Mouse (Mus musculus): ENCODE data around the gene Calml3.
A peak's percentile ranks its signal among the peaks of the same experiment; 100 is the strongest.

Gene Calml3

GRCm38 (mm10) chr13:3782499-3782898 is 21.6 kb downstream of the Calml3 start:
- no peak for DNase-seq (ENCODE audit: low spot score in 2 of 2)

GRCm38 (mm10) chr13:3779575-3780226 is 24.4 kb downstream of the Calml3 start:
- DNase-seq (ENCODE audit: low spot score in 2 of 2) = no peak

GRCm38 (mm10) chr13:3778591-3779364 is 25.3 kb downstream of the Calml3 start:
- no peak for DNase-seq (ENCODE audit: low spot score in 2 of 2)

GRCm38 (mm10) chr13:3777216-3777912 is 26.8 kb downstream of the Calml3 start:
- no peak for DNase-seq (ENCODE audit: low spot score in 2 of 2)

- DNase-seq (ENCODE audit: low spot score in 2 of 2) = no peak
Measured at GRCm38 (mm10) chr13:3776446-3776845, 27.7 kb downstream of the Calml3 start.

GRCm38 (mm10) chr13:3774991-3775390 is 29.1 kb downstream of the Calml3 start:
- DNase-seq (ENCODE audit: low spot score in 2 of 2) = no peak

- no peak for DNase-seq (ENCODE audit: low spot score in 2 of 2)
Measured at GRCm38 (mm10) chr13:3774280-3774679, 29.8 kb downstream of the Calml3 start.

- no peak for DNase-seq (ENCODE audit: low spot score in 2 of 2)
Measured at GRCm38 (mm10) chr13:3773149-3773688, 30.9 kb downstream of the Calml3 start.

- DNase-seq (ENCODE audit: low spot score in 2 of 2) = no peak
Measured at GRCm38 (mm10) chr13:3771221-3771620, 32.9 kb downstream of the Calml3 start.

- DNase-seq (ENCODE audit: low spot score in 2 of 2) = peak; percentile 24 to 27
Measured at GRCm38 (mm10) chr13:3770170-3771024, 33.7 kb downstream of the Calml3 start.

GRCm38 (mm10) chr13:3769531-3769930 is 34.6 kb downstream of the Calml3 start:
- DNase-seq (ENCODE audit: low spot score in 2 of 2) = no peak

- peak in 1 of 2 experiments; percentile 23 for DNase-seq (ENCODE audit: low spot score in 2 of 2)
Measured at GRCm38 (mm10) chr13:3768621-3769020, 35.5 kb downstream of the Calml3 start.

- no peak for DNase-seq (ENCODE audit: low spot score in 2 of 2)
Measured at GRCm38 (mm10) chr13:3767086-3767485, 37.0 kb downstream of the Calml3 start.

- DNase-seq (ENCODE audit: low spot score in 2 of 2) = no peak
Measured at GRCm38 (mm10) chr13:3765781-3766180, 38.3 kb downstream of the Calml3 start.

GRCm38 (mm10) chr13:3761131-3761530 is 43.0 kb downstream of the Calml3 start:
- no peak for DNase-seq (ENCODE audit: low spot score in 2 of 2)

- no peak for DNase-seq (ENCODE audit: low spot score in 2 of 2)
Measured at GRCm38 (mm10) chr13:3758347-3758746, 45.8 kb downstream of the Calml3 start.

GRCm38 (mm10) chr13:3753291-3753690 is 50.8 kb downstream of the Calml3 start:
- DNase-seq (ENCODE audit: low spot score in 2 of 2) = no peak
